Mouse (Mus musculus) erythroblast, embryonic 14.5 days (primary cell): ENCODE results near the gene Cers4. TPM values are rescaled to one million over a fixed set of nuclear protein-coding genes. Genes with fewer than 3 reads are reported as not detected.

Source experiments
- H3K27me3 ChIP-seq: 2 replicates; pipeline ENCODE4 v1.6.1; 2012; ENCODE audit warnings: inconsistent platforms; ENCODE audit not compliant: control insufficient read depth
- H3K36me3 ChIP-seq: 2 replicates; pipeline ENCODE4 v1.6.1; 2012; ENCODE audit warnings: mild to moderate bottlenecking, inconsistent platforms; ENCODE audit not compliant: control insufficient read depth
- H3K4me1 ChIP-seq: 2 replicates; pipeline ENCODE4 v1.6.1; 2012; ENCODE audit warnings: inconsistent platforms; ENCODE audit not compliant: control insufficient read depth
- H3K4me3 ChIP-seq: replicated peaks from 2 replicates; pipeline ENCODE3; 2012; ENCODE audit warnings: moderate library complexity, mild to moderate bottlenecking, inconsistent platforms
- H3K9me3 ChIP-seq: 2 replicates; pipeline ENCODE4 v1.6.1; 2012; ENCODE audit warnings: low read length, inconsistent platforms, mixed read lengths; ENCODE audit not compliant: control insufficient read depth
- GATA1 ChIP-seq: IDR thresholded peaks from 2 replicates; pipeline ENCODE4 v1.6.1; 2012; ENCODE audit warnings: low read length, inconsistent platforms, mixed read lengths
- TAL1 ChIP-seq: IDR thresholded peaks from 3 replicates; pipeline ENCODE4 v1.6.1; 2012; ENCODE audit warnings: low read length, inconsistent platforms, mixed read lengths
- polyA plus RNA-seq: library from polyadenylated mRNA; stranded (reverse); fragments of >175 nt; gene quantifications from 2 replicates; pipeline ENCODE4 v1.2.3, GENCODE M21; 2012

The Cers4 gene
- polyA plus RNA-seq = 0.01 TPM in 1 of 2 replicates, not detected in the other

DNA sequence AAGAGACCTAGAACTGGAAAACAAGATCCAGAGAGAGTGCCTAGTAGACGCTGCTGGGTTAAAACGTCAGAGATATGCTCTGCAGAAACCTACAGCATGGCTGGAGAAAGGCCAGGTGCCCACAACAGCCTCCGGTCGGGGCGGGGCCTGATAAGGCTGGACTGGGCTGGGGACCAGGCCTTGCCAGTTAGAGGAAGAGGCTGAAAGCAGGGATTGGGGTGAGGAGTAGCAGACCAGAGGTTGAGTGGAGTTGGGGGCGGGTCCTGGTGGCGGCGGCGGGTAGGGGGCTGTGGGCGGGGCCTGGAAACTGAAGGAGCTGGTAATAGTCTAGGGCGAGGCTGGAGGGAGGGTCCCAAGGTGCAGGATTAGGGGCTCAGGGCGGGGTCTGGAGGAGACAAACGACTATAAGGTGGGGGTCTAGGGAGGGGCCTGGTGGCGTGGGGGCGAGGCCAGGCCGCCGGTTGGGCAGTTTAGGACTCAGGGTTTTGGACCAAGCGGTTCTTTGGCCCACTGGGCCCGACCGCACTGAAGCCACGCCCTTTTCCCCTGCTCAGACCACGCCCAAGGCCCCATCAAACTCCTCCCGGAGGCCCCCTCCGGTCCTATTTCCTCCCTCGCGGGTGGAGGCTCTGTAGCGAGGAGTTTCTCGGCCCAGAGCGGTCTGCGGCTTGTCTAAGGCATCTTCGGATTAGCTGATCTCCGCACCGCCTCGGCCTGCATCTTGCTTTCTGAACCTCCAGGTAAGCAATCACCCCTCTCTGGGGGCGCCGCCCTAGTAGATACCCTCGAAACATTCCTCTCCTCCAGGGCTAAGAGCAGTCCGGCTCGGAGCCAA is at the start of gene Cers4:
Cers4 (plus strand) TSS at position 176 of the 835 bp plus-strand sequence.
- Histone ChIP-seq H3K36me3 (no peaks in the 10 kb centered on the region), H3K4me3 (peak within 1 kb of the TSS; percentile 48), H3K27me3 (peaks cover 12% of the 10 kb centered on the region), H3K4me1 (peaks cover 14% of the 10 kb centered on the region), H3K9me3 (no peaks in the 10 kb centered on the region)
- TF ChIP-seq TAL1 = no peak
- no peak for TF ChIP-seq GATA1

DNA sequence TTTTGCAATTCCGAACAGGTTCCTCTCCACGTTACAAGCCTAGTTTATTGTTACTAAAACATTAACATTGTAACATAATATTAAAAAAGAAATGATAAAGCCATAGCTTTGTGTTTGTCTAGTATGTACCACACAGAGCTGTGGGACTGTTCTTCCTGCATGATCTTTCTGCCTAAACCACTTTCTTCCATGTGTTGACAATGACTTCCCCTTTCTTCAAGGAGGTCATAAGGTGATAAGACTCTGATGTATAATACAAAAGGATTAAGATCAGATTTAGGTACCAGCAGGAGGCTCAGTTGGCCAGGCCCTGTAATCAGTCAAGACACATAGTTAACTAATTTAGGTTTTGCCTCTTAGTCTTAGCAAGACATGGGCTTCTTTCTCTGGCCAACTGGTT is 34.7 kb upstream of the Cers4 start:
- Histone ChIP-seq H3K36me3 (no peaks in the 10 kb centered on the region), H3K9me3 (no peaks in the 10 kb centered on the region), H3K27me3 (no peaks in the 10 kb centered on the region), H3K4me3 (no peak overlapping the region), H3K4me1 (no peaks in the 10 kb centered on the region)
- TF ChIP-seq GATA1 (no peak), TAL1 (no peak)

GRCm38 (mm10) chr8:4463061-4463460 is 29.8 kb upstream of the Cers4 start:
- TF ChIP-seq TAL1 (no peak), GATA1 (no peak)

GRCm38 (mm10) chr8:4474419-4475187 is 18.2 kb upstream of the Cers4 start:
- Histone ChIP-seq H3K4me3 (no peak overlapping the region), H3K4me1 (no peaks in the 10 kb centered on the region), H3K36me3 (no peaks in the 10 kb centered on the region), H3K9me3 (no peaks in the 10 kb centered on the region), H3K27me3 (no peaks in the 10 kb centered on the region)
- no peak for TF ChIP-seq TAL1
- no peak for TF ChIP-seq GATA1

More at GRCm38 (mm10) chr8:4463061-4463460, 29.8 kb upstream of the Cers4 start:
- Histone ChIP-seq H3K27me3 (no peaks in the 10 kb centered on the region), H3K4me3 (no peak overlapping the region), H3K9me3 (no peaks in the 10 kb centered on the region), H3K36me3 (no peaks in the 10 kb centered on the region), H3K4me1 (no peaks in the 10 kb centered on the region)

DNA sequence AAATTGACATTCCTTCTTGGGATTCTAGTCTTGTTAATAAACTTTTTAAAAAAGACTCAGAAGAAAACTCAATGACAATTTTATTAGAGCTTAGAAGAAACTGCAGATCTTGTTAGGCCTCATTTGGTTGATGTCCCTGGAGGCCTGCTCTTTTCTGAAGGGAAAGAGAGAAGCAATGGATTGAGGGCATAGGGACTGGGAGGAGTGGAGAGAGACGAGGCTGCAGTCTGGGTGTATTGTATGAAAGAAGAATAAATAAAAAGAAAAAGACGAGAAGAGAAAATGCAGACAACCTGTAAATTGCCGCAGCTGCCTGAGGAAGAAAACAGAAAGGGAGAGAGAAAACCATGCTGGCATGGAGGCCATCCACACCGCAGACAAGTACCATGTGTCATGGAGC is 11.7 kb upstream of the Cers4 start:
- H3K36me3 ChIP-seq = no peaks in the 10 kb centered on the region
- no peaks in the 10 kb centered on the region for H3K27me3 ChIP-seq
- no peak for TF ChIP-seq TAL1
- TF ChIP-seq GATA1 = no peak
- H3K4me1 ChIP-seq = no peaks in the 10 kb centered on the region
- H3K9me3 ChIP-seq = no peaks in the 10 kb centered on the region
- no peak overlapping the region for H3K4me3 ChIP-seq

DNA sequence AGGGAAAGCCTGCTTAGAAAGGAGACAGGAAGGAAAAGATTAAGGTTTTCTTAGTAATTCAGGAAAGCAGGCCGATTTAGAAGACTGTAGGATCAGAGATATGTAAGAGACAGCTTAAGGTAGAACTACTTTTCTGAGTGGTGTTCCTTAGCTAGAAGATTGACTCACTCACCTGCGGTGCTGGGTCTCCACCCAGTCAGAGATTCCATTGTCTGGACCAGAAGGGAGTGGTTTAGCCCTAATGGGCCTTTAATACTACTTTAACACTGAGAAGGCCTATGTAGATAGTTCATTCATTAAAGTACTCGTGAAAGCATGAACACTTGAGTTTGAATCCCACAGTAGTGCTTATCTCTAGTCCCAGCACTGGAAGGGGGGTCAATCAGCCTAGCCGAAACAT is 11.2 kb upstream of the Cers4 start:
- Histone ChIP-seq H3K4me3 (no peak overlapping the region), H3K36me3 (no peaks in the 10 kb centered on the region), H3K27me3 (no peaks in the 10 kb centered on the region), H3K9me3 (no peaks in the 10 kb centered on the region), H3K4me1 (no peaks in the 10 kb centered on the region)
- TF ChIP-seq GATA1 (no peak), TAL1 (no peak)

- Histone ChIP-seq H3K27me3 (no peaks in the 10 kb centered on the region), H3K4me1 (no peaks in the 10 kb centered on the region), H3K4me3 (no peak overlapping the region), H3K9me3 (no peaks in the 10 kb centered on the region), H3K36me3 (no peaks in the 10 kb centered on the region)
- TF ChIP-seq TAL1 (no peak), GATA1 (no peak)
Observed at GRCm38 (mm10) chr8:4482501-4482900, 10.3 kb upstream of the Cers4 start.

- TF ChIP-seq GATA1 (no peak), TAL1 (no peak)
- no peaks in the 10 kb centered on the region for H3K4me1 ChIP-seq
- H3K4me3 ChIP-seq = no peak overlapping the region
- H3K9me3 ChIP-seq = no peaks in the 10 kb centered on the region
- H3K27me3 ChIP-seq = no peaks in the 10 kb centered on the region
- no peaks in the 10 kb centered on the region for H3K36me3 ChIP-seq
Observed at GRCm38 (mm10) chr8:4483330-4483729, 9.5 kb upstream of the Cers4 start.
